In genomic region chr8:35068228-35068627, GRCm38 (mm10) we compare ENCODE assay signal across 26 mouse cellular contexts.
DNase-seq lines count a peak whose midpoint lies in the region; ATAC-seq and TF ChIP-seq lines count a peak whose summit lies in the region.
"Had no signal": no experiment of that assay in that cellular context is flagged by ENCODE, and none has a peak within 500 bp of the region (broad histone marks: within the 10 kb centered on the region; RNA-seq: fewer than 3 reads in every experiment).

No protein-coding gene starts in this region.

- H3K27me3 ChIP-seq in MEL (ENCODE audit: control insufficient read depth in 1 of 2, insufficient read depth in 2 of 2, low read length in 2 of 2): no peaks in the 10 kb centered on the region
- H3K27me3 ChIP-seq: embryonic facial prominence, embryonic 15.5 days; heart, embryonic 13.5 days; hindbrain, embryonic 12.5 days had no signal

- no peak overlapping the region for H3K27ac ChIP-seq in MEL (ENCODE audit: control insufficient read depth, low read depth, low read length)
- H3K27ac ChIP-seq: embryonic facial prominence, embryonic 15.5 days; forebrain, embryonic 10.5 days; gastrocnemius, adult 2 months; heart, embryonic 13.5 days; hindbrain, embryonic 12.5 days had no signal

- no peak for TF ChIP-seq RAD21 in MEL (IDR thresholded peaks at IDR 0.05; ENCODE audit: low read depth, low read length)

- peak; percentile 4 to 5 for DNase-seq in lung, adult 18-20 months
- no peak for DNase-seq in lung, adult 2 months
- DNase-seq in MEL (ENCODE audit: low read depth, low spot score): peak; percentile 2
- no peak for DNase-seq in spleen, postnatal 10 days (ENCODE audit: low spot score in 2 of 2)
- no peak for DNase-seq in kidney, postnatal 36 days
- DNase-seq: adrenal gland, postnatal 25 days; B cell, adult 2 months; cerebellum, adult 2 months; cerebellum, postnatal 10 days; embryo, embryonic 11 days; gastrocnemius, adult 2 months; gastrocnemius, postnatal 25 days; heart, adult 11 months; heart, postnatal 36 days had no signal

- TF ChIP-seq EP300 in MEL (IDR thresholded peaks at IDR 0.05; ENCODE audit: low read depth in 1 of 2, low read length in 2 of 2): no peak

- H3K79me2 ChIP-seq in MEL (ENCODE audit: control insufficient read depth, insufficient read depth, low read length, poor library complexity): no peaks in the 10 kb centered on the region

- H3K36me3 ChIP-seq in MEL (ENCODE audit: control insufficient read depth in 1 of 2, insufficient read depth in 2 of 2, low read length in 2 of 2): no peaks in the 10 kb centered on the region
- H3K36me3 ChIP-seq: embryonic facial prominence, embryonic 15.5 days; forebrain, embryonic 10.5 days; G1E; heart, embryonic 13.5 days; hindbrain, embryonic 12.5 days had no signal

- H3K9ac ChIP-seq in MEL (ENCODE audit: control insufficient read depth, low read depth, low read length, poor library complexity, severe bottlenecking): no peak overlapping the region
- H3K9ac ChIP-seq: embryonic facial prominence, embryonic 15.5 days; heart, embryonic 13.5 days; hindbrain, embryonic 12.5 days had no signal

- no peak for TF ChIP-seq POLR2A in lung, adult 2 months (IDR thresholded peaks at IDR 0.05; ENCODE audit: borderline replicate concordance, extremely low read depth, low read depth, low read length)
- TF ChIP-seq POLR2A in MEL (IDR thresholded peaks at IDR 0.05; ENCODE audit: control insufficient read depth in 1 of 2, insufficient read depth in 1 of 2, low read depth in 1 of 2, low read length in 2 of 2, poor library complexity in 1 of 2): no peak

- H3K4me1 ChIP-seq in lung, adult 2 months (ENCODE audit: control insufficient read depth, insufficient read depth, low read length): no peaks in the 10 kb centered on the region
- no peaks in the 10 kb centered on the region for H3K4me1 ChIP-seq in MEL (ENCODE audit: control insufficient read depth in 1 of 2, insufficient read depth in 2 of 2, low read length in 2 of 2)
- H3K4me1 ChIP-seq: embryonic facial prominence, embryonic 15.5 days; hindbrain, embryonic 12.5 days had no signal

- WGBS in lung, adult 2 months: 83% methylated on average over 2 of the region's 2 CpGs

- no peaks in the 10 kb centered on the region for H3K9me3 ChIP-seq in MEL (replicated peaks; ENCODE audit: insufficient read depth, low read length)
- H3K9me3 ChIP-seq: embryonic facial prominence, embryonic 15.5 days; forebrain, embryonic 10.5 days; heart, embryonic 13.5 days; hindbrain, embryonic 12.5 days had no signal

- TF ChIP-seq CTCF in lung, adult 2 months (IDR thresholded peaks at IDR 0.05; ENCODE audit: insufficient read depth, low read length): no peak
- TF ChIP-seq CTCF in MEL (IDR thresholded peaks at IDR 0.05 in 2 of 3, conservative IDR thresholded peaks at IDR 0.05 in 1 of 3; ENCODE audit: control insufficient read depth in 1 of 3, insufficient read depth in 1 of 3, low read depth in 2 of 3, low read length in 3 of 3, poor library complexity in 1 of 3, severe bottlenecking in 1 of 3): no peak

- peak; percentile 71 to 86 for ATAC-seq in hematopoietic stem cell, adult 5-6 weeks (replicated peaks in 1 of 2; ENCODE audit: insufficient read depth in 1 of 2, low FRiP score in 2 of 2, low TSS enrichment in 1 of 2, low read depth in 1 of 2, poor library complexity in 2 of 2, severe bottlenecking in 2 of 2)
- ATAC-seq in monocyte, adult 5-6 weeks (replicated peaks; ENCODE audit: insufficient number of reproducible peaks, low FRiP score, low TSS enrichment, poor library complexity, severe bottlenecking): peak; percentile 78
- ATAC-seq: activated CD4-positive, CD25-positive, alpha-beta regulatory T cell, adult 4 months; CD4-positive, CD25-positive, alpha-beta regulatory T cell, adult 4 months; forebrain, embryonic 14.5 days; hindbrain, embryonic 16.5 days had no signal

- H3K4me3 ChIP-seq in lung, adult 2 months (replicated peaks; ENCODE audit: extremely low read depth, low read depth, low read length): no peak overlapping the region
- no peak overlapping the region for H3K4me3 ChIP-seq in MEL (ENCODE audit: control insufficient read depth in 1 of 2, insufficient read depth in 1 of 2, low read depth in 2 of 2, low read length in 2 of 2)
- H3K4me3 ChIP-seq: embryonic facial prominence, embryonic 15.5 days; erythroblast, embryonic 14.5 days; forebrain, embryonic 10.5 days; gastrocnemius, adult 2 months; heart, embryonic 13.5 days; hindbrain, embryonic 12.5 days had no signal

TF ChIP-seq in MEL, 35 proteins besides CTCF, POLR2A, EP300 and RAD21:
- no peak for TF ChIP-seq MYB (IDR thresholded peaks at IDR 0.05; ENCODE audit: low read depth, low read length)
- TF ChIP-seq MYC (IDR thresholded peaks at IDR 0.05; ENCODE audit: low read depth, low read length): no peak
- TF ChIP-seq CHD1 (IDR thresholded peaks at IDR 0.05; ENCODE audit: low read depth, low read length): no peak
- TF ChIP-seq KAT2A (conservative IDR thresholded peaks at IDR 0.05; ENCODE audit: low read depth, low read length): no peak
- TF ChIP-seq HCFC1 (IDR thresholded peaks at IDR 0.05; ENCODE audit: low read depth, low read length): no peak
- TF ChIP-seq SIN3A (IDR thresholded peaks at IDR 0.05; ENCODE audit: low read length): no peak
- TF ChIP-seq ZC3H11A (IDR thresholded peaks at IDR 0.05; ENCODE audit: low read depth, low read length): no peak
- TF ChIP-seq BHLHE40 (IDR thresholded peaks at IDR 0.05; ENCODE audit: borderline replicate concordance, low read depth, low read length): no peak
- no peak for TF ChIP-seq MXI1 (IDR thresholded peaks at IDR 0.05; ENCODE audit: low read depth, low read length)
- TF ChIP-seq CHD2 (IDR thresholded peaks at IDR 0.05; ENCODE audit: low read length): no peak
- no peak for TF ChIP-seq ZNF384 (IDR thresholded peaks at IDR 0.05; ENCODE audit: low read depth, low read length)
- no peak for TF ChIP-seq MAX (IDR thresholded peaks at IDR 0.05; ENCODE audit: low read length)
- TF ChIP-seq TBP (IDR thresholded peaks at IDR 0.05; ENCODE audit: low read depth, low read length): no peak
- TF ChIP-seq MAZ (IDR thresholded peaks at IDR 0.05; ENCODE audit: low read depth, low read length): no peak
- no peak for TF ChIP-seq POLR2AphosphoS2 (IDR thresholded peaks at IDR 0.05; ENCODE audit: low read length)
- no peak for TF ChIP-seq UBTF (IDR thresholded peaks at IDR 0.05; ENCODE audit: borderline replicate concordance, insufficient read depth, low read depth, low read length)
- no peak for TF ChIP-seq ZKSCAN1 (IDR thresholded peaks at IDR 0.05; ENCODE audit: low read depth, low read length)
- TF ChIP-seq MEF2A (IDR thresholded peaks at IDR 0.05; ENCODE audit: extremely low read depth, insufficient replicate concordance, low read depth, low read length, poor library complexity, severe bottlenecking): no peak

Comparison
In these comparisons a context has a peak if more than half of its experiments do, and no peak if none do; other contexts are left out.
1. DNase-seq: peak in lung, adult 18-20 months (2 of 2) and MEL (single experiment); none in lung, adult 2 months (single experiment), spleen, postnatal 10 days (0 of 2) and kidney, postnatal 36 days (0 of 2).